Mouse (Mus musculus) megakaryocyte, embryonic 14.5 days (primary cell): ENCODE results near the gene Appbp2.

Source experiments
- FLI1 ChIP-seq: IDR thresholded peaks from 2 replicates; pipeline ENCODE4 v1.6.1; 2012; ENCODE audit warnings: low read length, inconsistent platforms, mixed read lengths
- GATA1 ChIP-seq: IDR thresholded peaks from 3 replicates; pipeline ENCODE4 v1.6.1; 2012; ENCODE audit warnings: mixed read lengths, low read length, inconsistent platforms, borderline replicate concordance

- TF ChIP-seq GATA1 = no peak
- no peak for TF ChIP-seq FLI1
These were observed 45.8 kb downstream of the Appbp2 start for GRCm38 (mm10) chr11:85189110-85189509.
